Mouse (Mus musculus) left cerebral cortex, postnatal 25 days (tissue): ENCODE data around the gene Skp1a. TPM values are rescaled to one million over a fixed set of nuclear protein-coding genes. Genes with fewer than 3 reads are reported as not detected.
A peak's percentile ranks its signal among the peaks of the same experiment; 100 is the strongest.

ENCODE experiments used
- DNase-seq, 2 experiments: peaks; one replicate each; pipeline ENCODE4 v3.0.0; 2022; ENCODE audit warnings: low spot score in 2 of 2, mixed read lengths in 1 of 2
- intact Hi-C: fragments of 180-260 bp; cut with DNase I; formaldehyde crosslinking; loops from one replicate; pipeline ENCODE4 v1.15.1; 2025
- total RNA-seq, 2 experiments: library from RNA; stranded (reverse); gene quantifications; 2 replicates each; pipeline ENCODE4 v1.2.3; 2021

The Skp1a gene
- total RNA-seq, 2 experiments from 2014 or later: 480 to 513 TPM

DNA sequence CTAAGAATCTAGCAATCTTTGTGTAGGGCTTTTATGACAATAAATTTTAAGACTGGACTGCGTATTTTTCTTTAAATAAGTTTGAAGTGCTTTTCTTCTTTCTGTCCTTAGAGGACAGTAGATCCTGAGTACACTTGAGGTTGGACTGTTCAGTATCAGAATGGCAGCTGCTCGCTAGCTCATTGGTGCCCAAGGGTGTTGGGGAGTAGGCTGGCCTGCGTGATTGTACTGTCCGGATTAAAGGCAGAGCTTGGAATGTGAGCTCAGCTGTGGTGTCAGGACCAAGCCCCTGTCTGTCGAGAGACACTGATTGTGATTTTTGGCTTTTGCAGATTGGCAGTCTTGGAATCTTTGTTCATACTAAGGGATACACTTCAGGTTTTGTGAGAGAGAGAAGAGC, 20.0 kb downstream of the Skp1a start:
- intact Hi-C loops: no loop called here
- no peak for DNase-seq

DNA sequence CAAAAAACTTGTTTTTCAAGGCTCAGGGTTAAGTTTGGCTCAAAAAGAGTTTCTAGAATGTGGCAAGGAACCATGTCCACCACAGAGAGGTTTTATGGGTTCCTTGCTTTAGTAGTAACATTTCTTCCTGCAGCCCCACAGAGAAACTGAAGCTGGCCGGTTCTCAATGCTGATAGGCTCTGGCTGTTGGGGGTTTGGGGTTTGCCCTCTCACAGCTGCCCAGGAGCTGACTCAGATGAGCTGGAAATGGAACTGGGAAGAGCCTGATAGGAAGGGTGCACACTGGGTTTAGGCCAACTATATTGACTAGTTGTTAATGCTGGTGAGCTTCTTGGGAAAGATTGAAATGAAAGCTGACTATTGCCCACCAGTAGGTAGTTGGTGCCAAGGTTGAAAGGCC, 20.9 kb downstream of the Skp1a start:
- no peak for DNase-seq
- intact Hi-C loops: no loop called here

DNA sequence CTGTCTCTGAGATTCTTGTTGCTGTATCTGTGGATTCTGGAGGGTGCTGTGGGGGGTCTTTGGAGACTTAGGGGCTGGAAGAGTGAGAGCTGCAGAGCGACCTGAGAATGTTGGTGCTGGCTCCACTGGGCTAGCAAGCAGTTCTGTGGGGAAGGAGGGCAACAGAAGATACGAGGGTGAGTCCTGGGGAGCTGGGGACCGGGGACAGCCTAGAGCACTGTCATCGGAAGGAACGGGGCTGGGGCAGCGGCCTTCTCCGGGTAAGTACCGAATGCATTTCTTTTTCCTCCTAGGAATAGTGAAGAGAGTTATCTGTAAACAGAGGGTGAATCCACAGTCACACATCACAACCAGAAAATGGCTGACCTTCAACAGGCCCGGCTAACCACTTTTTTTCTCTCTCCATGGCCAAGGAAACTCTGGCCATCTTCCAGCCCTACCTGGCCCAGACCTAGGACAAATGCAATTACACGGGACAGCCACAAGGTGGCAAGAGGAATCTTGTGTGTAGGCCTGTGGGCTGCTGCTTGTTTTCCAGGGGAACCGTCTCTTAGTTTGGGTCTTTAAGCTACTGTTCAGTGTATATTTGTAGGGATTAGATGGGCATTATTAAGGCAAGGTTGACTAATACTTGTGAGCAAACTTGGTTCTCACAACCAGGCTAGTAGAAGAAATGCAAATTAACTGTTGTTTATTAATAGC, 22.0 kb downstream of the Skp1a start:
- intact Hi-C loops: loop anchor here (1.0 to 2.0 kb wide), 2 partner anchors 43 to 89 kb away; no protein-coding TSS in a partner anchor
- peak; percentile 60 to 62 for DNase-seq

DNA sequence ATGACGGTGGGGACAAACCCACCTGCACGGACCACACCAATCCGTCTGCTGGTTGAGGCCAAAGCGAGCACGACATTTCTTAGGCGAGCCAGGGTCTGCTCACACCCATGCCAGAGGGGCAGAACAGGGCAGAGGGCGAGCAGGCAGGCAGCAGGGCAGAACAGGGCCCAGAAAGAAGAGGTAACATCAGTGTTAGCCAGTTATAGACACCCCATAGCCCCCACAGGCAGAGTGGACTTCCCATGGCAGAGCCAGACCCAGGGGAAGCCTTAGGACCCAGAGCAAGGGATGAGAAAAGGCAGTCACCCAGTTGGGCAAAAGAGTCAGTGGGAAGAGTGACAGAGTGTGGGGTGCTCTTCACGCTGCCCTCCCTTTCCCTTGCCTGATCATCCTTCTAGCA, 23.3 kb downstream of the Skp1a start:
- intact Hi-C loops: loop anchor here (2.0 kb wide), 1 partner anchor 42 kb away; no protein-coding TSS in a partner anchor
- DNase-seq: no peak

DNA sequence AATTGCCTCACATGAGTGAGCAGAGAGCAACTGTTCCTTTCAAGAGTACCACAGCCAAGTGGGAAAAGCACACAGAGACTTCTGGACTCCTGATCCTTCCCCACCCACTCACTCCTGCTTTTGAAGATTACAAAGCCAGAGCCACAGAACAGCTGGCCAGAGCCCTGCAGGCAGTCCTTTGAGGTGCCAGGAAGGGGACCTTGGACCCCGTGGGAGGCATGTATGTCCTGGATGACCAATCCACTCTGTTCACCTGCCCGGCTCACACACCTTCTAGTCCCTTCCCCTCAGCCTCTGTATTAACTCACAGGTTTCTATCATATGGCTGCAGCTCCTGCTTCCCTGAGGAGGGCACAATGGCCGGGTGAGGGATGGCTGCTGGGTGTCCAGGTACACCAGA, 25.6 kb downstream of the Skp1a start:
- intact Hi-C loops: no loop called here
- no peak for DNase-seq

DNA sequence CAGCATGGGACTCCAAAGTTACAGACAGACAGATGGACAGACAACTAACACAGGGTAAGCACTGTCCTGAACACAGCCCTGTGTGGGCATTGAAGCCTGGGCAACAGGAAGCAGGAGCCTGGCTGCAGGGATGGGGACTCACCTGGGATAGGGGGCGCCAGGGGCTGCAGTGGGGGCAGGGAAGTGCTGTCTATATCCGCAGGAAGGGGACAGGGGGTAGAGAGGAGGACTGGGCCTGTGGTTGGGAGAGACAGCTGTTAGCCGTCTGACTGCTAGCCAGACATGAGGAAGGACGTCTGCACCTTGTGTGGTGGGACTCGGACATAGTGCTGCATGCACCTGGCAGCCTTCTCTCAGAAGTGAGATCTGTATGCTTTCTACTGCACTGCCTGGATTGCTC, 26.9 kb downstream of the Skp1a start:
- DNase-seq: no peak
- intact Hi-C loops: no loop called here

DNA sequence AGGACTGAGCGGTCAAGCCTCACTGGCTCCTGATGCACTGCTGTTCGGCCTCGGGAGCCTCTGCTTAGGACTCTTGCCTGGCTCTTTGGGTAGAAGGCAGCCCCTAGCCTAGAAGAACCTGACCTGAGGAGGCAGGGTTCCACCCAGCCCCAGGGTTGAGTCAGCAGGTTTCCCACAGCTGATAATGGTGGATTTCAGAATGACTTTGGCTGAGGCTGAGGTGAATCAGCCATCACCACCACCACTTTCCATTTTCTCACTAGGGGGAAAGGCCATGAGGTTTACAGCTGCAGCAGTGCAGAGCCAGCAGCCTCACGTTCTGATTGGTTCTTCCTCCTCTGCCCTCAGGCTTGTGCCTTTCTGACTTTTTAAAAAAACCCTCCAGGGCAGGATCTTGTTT, 29.1 kb downstream of the Skp1a start:
- DNase-seq: no peak
- intact Hi-C loops: no loop called here

DNA sequence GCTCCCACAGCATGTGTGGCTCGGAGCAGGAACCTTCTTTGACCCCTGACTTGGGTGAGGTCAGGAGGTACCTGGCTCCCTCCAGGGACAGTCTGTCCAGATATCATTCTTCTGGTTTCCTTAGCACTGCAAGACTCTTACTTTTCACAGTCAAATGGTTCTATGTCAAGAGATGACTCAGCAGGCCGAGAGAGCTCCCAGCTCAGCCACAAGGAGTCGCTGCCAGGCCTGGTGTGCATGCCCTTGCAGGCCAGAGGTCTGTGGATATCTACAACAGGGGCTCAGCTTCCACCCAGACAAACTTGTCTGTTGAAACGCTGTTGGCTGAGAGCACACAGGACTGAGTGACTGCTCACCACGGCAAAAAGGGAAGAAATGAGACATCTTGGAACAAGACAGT, 30.1 kb downstream of the Skp1a start:
- DNase-seq: no peak
- intact Hi-C loops: no loop called here

DNA sequence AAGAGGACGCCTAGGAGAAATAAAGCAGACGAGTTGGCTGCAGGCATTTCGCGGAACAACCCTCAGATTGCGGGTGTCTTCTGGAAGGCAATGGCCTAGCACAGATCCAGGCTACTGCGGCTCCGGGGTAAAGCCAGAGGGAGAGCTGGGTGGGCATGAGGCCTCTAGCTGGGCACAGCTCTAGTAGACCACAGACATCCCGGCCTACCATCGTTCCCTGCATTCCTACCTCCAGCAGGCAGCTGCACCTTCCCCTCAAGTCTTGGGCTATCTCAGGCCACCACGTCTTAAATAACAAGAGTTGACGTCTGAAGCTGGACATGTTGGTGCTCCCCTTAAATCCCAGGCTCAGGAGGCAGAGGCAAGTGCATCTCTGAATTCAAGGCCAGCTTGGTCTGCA, 30.5 kb downstream of the Skp1a start:
- intact Hi-C loops: no loop called here

DNA sequence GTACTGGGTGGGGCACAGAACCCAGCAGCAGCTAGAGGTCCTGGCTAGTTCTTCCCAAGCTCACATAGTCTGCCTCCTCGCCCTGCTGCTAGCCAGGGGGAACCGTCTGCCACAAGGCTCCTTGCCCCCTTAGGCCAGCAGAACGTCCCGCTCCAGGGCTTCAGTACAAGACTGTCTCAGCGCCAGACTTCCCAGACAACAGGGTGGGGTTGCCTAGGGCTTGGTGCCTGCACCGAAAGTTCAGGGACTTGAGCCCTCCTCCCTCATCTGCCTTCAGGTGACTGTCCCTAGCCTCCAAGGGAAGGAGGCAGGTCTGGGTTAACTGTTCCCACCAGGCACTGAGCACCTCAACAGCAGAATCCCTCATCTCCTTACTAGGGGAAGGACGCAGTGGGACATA, 33.1 kb downstream of the Skp1a start:
- intact Hi-C loops: no loop called here
- no peak for DNase-seq

More for the DNA sequence above, 30.5 kb downstream of the Skp1a start:
- no peak for DNase-seq

DNA sequence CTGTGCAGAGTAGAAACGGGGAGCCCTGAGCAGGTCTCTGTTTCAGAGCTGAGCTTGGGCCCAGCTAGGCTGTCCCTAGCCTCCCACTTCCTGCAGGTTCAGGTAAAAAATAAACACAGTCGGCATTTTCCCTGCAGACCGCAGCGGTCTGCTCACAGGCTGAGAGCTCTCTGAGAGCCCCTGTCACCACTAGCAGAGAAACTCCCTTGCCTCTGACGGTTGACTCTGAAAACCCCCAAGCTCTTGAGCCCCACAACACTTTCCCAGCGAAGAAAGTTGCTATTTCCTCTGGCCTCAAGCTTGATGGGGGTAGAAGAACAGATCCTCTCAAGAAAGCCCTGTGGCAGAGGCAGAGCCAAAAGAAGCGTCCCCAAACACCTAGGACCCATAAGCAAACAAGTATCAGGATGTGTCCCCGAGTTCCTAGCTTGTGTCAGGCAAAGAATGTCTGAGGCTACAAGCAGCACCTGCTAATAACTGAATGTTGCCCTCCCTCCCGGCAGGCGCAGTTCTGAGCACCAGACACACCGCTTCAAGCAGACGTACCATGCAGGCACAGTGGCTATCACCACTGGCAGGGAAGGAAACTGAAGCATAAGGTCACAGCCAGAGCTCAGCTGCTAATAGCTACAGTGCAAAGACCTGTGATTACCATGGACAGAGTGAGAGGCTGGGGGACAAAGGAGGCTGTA, 34.0 kb downstream of the Skp1a start:
- DNase-seq: no peak
- intact Hi-C loops: no loop called here

DNA sequence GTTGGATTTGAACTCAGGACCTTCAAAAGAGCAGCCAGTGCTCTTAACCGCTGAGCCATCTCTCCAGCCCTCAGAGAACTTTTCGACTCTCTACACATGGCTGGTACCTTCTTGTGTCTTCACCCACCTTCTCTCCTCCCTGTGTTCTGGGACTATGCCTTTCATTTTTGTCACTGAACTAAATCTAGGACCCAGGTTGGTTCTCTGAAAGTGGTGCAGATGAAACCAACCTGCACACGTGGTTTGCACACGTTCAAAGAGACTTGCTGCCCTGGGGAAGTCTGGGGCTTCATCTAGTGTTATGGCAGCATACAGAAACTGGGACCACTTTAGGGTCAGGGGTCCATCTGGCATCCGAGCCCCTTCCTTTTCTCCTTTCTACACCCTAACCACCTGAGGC, 35.5 kb downstream of the Skp1a start:
- DNase-seq: no peak
- intact Hi-C loops: no loop called here

DNA sequence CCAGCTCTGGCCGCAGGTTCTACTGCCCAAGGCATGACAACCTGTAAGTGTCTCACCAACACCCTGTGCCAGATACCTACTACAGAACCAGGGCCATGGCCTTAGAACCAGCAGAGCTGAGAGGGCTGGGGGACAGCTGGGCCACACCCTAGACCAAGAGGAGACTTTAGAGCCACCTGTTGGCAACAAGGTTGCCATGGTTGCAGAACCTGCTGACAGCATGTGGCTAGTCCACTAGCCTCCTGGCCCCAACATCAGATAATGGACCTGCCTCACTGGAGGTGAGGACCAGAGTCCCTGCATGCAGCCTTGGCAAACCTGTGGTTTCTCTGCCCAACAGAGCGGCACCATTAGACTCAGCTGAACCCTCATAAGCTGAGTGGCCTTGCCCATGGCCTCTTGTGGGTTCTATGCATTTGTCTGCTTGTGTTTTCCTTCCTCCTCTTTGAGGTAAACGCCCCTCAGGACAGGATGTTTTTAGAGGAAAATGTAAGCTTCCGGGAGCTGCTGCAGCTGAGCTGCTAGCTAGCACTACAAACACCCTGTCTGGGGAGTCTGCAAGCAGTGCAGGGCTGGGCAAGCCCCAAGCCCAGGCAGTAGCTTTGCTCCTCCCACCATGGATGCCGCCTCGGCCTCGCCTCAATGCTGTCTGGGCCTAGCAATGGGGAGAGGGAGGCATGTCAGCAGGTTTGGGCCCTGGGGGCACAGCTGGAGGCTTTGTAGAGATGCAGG, 36.5 kb downstream of the Skp1a start:
- no peak for DNase-seq
- intact Hi-C loops: no loop called here

DNA sequence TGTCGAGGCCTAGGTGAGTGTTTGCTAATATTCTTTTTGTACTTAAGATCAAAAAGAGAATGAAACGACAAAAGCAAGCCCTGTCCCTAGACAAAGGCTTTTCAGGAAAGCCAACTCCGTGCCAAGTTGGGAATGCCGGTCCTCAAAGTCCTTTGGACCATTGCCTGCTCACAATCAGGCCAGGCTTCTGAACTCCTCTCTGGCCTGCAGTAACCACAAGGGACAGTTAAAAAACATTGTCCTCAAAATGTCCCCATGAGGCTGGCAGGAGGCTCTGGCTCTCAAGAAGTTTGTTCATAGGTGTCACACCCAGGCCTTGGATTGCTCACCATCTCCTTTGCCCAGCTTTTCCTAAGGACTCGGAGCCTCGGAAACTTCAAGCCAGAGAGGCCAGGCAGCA, 38.0 kb downstream of the Skp1a start:
- intact Hi-C loops: no loop called here

DNA sequence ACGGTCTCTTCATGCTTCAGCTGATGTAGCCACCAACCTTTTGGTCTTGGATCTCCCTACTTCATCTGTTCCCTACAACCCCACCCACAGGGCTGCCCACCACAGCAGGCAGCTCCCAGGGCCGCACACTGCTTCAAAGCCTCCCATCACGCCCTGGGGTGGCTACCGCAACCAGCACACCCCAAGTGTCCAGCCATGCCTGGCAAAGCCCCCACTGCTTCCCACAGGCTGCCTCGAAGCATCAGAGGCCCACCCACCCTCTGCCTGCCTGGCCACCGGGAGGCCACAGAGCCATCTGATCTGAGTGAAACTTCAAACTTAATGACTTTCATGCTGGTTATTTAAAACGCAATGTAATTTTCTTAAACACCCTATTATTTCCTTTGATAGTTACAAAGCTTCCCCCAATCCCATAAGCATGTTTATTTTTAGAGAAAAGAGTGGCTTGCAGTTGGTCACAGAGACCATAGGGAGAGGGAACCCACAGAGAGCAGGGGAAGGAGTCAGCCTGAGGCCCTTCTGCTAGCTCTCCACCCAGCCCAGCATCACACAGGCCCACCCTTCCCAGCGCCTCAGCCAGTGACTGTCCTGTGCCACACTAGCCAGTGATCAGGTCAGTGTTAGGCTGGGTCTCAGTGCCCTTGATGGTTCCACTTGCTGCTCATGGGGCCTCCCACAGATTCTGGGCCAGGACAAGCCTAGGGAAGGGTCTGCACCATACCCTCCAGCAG, 40.1 kb downstream of the Skp1a start:
- intact Hi-C loops: no loop called here
- DNase-seq: no peak

More for the DNA sequence above, 38.0 kb downstream of the Skp1a start:
- no peak for DNase-seq

DNA sequence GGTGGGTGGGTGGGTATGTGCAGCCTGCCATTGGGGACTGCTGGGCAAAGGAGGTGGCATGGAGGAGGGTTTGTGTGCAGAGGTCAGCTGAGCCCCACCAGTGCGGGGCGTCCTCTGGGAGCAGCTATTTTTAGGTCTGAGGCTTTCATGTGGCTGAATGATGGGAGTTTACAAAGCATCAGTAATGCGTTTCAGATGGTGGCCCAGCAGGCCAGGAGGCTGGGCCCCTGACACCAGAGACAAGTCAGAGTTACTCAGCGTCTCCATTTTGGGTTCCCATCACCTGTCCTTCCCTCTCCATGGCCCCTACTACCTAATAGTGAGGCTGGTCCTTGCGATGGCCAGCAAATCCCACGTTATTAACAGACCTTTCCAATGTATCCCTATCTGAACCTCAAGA, 40.8 kb downstream of the Skp1a start:
- DNase-seq: no peak
- intact Hi-C loops: no loop called here

DNA sequence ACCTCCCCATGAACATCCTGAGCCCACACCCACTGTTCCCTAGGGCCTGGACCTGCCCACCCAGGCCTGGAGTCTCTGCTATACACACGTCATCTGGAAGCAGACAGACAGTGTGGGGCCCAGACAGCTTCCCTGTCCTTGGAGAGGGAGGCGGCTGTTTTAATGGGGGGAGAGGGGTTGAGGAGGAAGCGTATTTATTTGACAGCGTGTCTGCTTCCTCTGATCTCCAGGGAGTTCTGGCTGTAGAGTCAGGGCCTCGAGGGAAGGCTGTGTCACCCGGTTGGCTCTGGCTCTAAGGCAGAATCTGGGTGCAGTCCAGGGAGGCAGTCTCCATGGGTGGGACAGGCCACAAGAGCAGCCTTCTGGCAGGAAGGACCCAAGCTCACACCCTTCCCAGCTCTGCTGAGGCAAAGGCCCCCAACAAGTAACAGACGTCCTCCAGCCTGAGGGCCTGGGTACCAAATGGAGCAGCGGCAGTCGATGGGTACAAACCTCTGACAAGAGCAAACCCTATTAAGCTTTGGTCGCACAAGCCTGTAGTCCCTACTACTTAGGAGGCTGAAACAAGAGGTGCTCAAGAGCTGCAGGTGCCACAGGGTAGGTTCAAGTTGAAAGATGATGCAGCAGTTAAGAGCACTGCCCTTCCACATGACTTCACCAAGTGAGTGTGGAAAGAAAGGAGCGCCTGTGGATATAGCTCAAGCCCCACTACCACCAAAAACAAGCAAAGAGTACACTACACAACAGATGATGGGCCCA, 41.6 kb downstream of the Skp1a start:
- intact Hi-C loops: no loop called here
- no peak for DNase-seq

DNA sequence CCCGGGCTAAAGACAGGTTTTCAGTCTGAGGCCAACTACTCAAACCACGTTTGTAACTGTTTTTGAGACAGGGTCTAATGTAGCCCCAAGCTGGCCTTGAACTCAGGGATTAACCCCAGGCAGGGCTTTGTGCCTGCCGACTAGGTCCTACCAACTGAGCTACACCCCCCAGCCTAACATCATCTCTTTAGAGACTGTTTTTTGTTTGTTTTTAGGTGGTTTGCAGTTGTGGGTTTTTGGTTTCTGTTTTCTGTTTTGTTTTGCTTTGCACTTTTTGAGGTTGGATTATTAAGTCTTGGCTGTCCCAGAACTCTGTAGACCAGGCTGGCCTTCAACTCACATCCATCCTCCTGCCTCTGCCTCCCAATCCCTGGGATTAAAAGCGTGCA, 42.1 kb downstream of the Skp1a start:
- intact Hi-C loops: no loop called here
- DNase-seq: no peak

DNA sequence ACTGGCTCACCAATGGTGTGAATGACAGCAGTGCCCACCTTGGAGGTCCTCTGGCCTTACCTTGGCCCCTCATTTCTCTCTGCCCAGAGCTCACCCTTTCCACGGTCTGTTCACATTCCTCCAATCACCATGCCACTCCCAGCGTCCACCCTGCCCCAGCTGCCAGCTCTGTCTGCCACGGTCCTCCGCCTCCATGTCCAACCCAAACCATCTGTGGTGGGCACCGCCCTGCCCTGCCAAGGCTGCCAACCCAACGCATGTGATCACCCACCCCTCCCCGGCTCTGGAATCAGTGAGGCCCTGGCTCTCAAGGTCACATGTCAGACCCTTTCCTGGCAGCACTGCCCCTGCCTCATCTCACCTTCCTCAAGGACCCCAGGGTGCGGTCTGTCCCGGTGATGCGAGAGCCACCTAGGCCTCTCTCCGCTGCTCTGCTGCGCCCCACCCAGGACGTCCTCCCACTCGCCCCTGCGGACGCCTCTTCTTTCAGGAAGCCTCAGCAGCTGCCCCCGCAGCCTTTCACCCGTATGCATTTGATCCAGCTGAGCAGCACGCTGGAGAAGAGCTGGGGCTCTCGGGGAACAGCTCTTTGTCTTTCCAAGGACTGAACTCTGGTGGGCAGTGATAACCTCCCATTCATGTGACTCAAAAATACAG, 42.8 kb downstream of the Skp1a start:
- no peak for DNase-seq
- intact Hi-C loops: no loop called here
